Mouse (Mus musculus) layer of hippocampus, adult 9-10 months (tissue): ENCODE results near the gene Gm17490.

Experiments
- DNase-seq: peaks from one replicate; pipeline ENCODE4 v3.0.0; 2022; ENCODE audit warnings: low spot score

Gene Gm17490

GRCm38 (mm10) chr2:11625890-11626289, at the start of gene Gm17490:
TSS of gene Gm17490 (minus strand) at chr2:11626264.
- DNase-seq = no peak

GRCm38 (mm10) chr2:11672144-11672543, 46.1 kb upstream of the Gm17490 start:
- no peak for DNase-seq

- DNase-seq = no peak
These were observed 39.3 kb upstream of the Gm17490 start for GRCm38 (mm10) chr2:11665326-11665725.

- no peak for DNase-seq
These were observed 38.7 kb upstream of the Gm17490 start for GRCm38 (mm10) chr2:11664806-11665205.

- DNase-seq = no peak
These were observed 38.3 kb upstream of the Gm17490 start for GRCm38 (mm10) chr2:11664367-11664766.

- peak; percentile 75 for DNase-seq
These were observed 37.9 kb upstream of the Gm17490 start for GRCm38 (mm10) chr2:11663961-11664360.

GRCm38 (mm10) chr2:11662907-11663230, 36.8 kb upstream of the Gm17490 start:
- DNase-seq = no peak

- DNase-seq = no peak
These were observed 36.3 kb upstream of the Gm17490 start for GRCm38 (mm10) chr2:11662143-11662906.

- DNase-seq = no peak
These were observed 33.2 kb upstream of the Gm17490 start for GRCm38 (mm10) chr2:11659263-11659662.

- no peak for DNase-seq
These were observed 31.5 kb upstream of the Gm17490 start for GRCm38 (mm10) chr2:11657581-11657980.

- no peak for DNase-seq
These were observed 29.2 kb upstream of the Gm17490 start for GRCm38 (mm10) chr2:11654990-11655931.

GRCm38 (mm10) chr2:11653780-11654179, 27.7 kb upstream of the Gm17490 start:
- DNase-seq = no peak

- no peak for DNase-seq
These were observed 27.3 kb upstream of the Gm17490 start for GRCm38 (mm10) chr2:11653330-11653729.

GRCm38 (mm10) chr2:11652780-11653179, 26.7 kb upstream of the Gm17490 start:
- DNase-seq = no peak

GRCm38 (mm10) chr2:11652196-11652595, 26.1 kb upstream of the Gm17490 start:
- DNase-seq = no peak

GRCm38 (mm10) chr2:11651476-11651875, 25.4 kb upstream of the Gm17490 start:
- no peak for DNase-seq

GRCm38 (mm10) chr2:11645297-11645696, 19.2 kb upstream of the Gm17490 start:
- no peak for DNase-seq

- no peak for DNase-seq
These were observed 18.0 kb upstream of the Gm17490 start for GRCm38 (mm10) chr2:11644057-11644456.

GRCm38 (mm10) chr2:11642451-11642941, 16.4 kb upstream of the Gm17490 start, which contains the start of gene Il2ra:
TSS of gene Il2ra (plus strand) at chr2:11642807.
- DNase-seq = no peak

GRCm38 (mm10) chr2:11637115-11637514, 11.1 kb upstream of the Gm17490 start:
- no peak for DNase-seq

GRCm38 (mm10) chr2:11636138-11636480, 10.0 kb upstream of the Gm17490 start:
- no peak for DNase-seq

- no peak for DNase-seq
These were observed 9.5 kb upstream of the Gm17490 start for GRCm38 (mm10) chr2:11635471-11636137.
